Mouse (Mus musculus) activated CD4-positive, CD25-positive, alpha-beta regulatory T cell, adult 4 months (primary cell): ENCODE results near the gene Serpinf2. TPM values are rescaled to one million over a fixed set of nuclear protein-coding genes. Genes with fewer than 3 reads are reported as not detected.
A peak's percentile ranks its signal among the peaks of the same experiment; 100 is the strongest.
"Not testable (repeated sequence)": the region's sequence is repeated elsewhere in the genome, so short reads cannot be mapped to it uniquely, and the experiment has no call there.

ENCODE experiments used
- ATAC-seq: one replicate; pipeline ENCODE4 v1.8.0; 2017
- polyA plus RNA-seq, 2 experiments: library from polyadenylated mRNA; unstranded; fragments of 100-300 nt; shearing (Covaris generic); gene quantifications; one replicate each; pipeline ENCODE4 v1.2.1; 2017

Serpinf2 gene
- polyA plus RNA-seq, 2 experiments from 2014 or later: not detected

DNA sequence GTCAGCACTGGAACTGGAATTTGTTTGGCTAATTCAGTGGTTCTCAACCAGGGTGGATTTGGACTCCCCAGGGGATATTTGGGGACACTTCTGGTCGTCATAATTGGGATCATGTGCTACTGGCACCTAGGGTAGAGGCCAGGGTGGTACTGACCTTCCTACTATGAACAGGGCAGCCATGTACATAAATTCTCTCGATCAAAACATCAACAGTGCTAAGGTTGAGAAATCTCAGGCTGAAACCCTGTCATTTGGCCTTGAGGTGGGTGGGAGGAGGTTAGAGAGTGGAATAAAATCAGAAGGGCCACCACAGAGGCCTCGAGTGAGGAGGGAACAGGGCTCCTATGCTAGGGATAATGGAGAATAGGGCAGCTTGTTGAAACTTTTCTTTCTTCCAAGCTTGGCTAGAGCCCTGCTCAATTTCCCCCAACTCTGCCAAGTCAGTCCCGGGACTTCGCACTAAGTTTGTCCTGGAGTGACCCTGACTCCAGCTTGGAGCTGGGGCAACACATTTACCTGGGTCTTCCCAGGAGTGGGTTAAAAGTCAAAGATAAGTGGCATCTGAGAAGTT, 19.8 kb upstream of the Serpinf2 start:
- no peak for ATAC-seq

DNA sequence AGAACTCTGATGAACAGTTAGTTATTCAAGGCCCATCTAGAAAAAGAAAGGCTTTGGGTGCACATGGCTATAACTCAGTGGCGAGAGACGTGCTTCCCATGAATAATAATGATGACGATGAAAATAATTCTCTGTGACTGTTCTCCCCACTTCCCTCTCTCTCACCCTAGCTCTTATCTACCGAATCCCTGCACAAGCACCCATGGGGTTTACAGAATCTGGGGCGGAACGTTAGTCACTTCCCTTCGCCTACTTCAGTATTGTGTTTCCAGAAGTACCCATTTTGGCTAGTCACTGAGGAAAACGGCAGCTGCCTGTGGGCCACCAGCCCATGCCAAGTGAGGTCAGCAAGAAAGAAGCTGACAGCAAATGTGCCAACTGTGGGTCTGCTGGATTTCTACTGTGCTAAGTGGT, 19.2 kb upstream of the Serpinf2 start:
- no peak for ATAC-seq

DNA sequence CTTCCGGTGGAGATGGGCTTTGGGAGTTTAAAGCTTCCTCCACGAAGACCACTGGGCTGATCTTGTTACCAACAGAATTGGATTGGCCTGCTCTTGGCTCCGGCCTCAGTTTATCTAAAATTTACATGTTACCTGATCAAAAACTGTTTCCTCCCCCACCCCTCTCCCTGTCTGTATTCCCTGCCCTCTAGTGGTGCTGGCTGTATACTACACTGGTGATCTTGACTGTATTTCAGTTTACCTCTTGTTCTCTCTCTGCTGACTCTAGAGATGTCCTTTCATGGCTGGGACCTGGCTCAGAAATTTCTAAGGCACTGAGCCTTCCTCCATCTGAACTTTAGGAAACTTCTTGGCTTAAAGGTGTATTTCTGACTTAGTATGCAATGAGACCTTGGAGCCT, 18.8 kb upstream of the Serpinf2 start:
- no peak for ATAC-seq

DNA sequence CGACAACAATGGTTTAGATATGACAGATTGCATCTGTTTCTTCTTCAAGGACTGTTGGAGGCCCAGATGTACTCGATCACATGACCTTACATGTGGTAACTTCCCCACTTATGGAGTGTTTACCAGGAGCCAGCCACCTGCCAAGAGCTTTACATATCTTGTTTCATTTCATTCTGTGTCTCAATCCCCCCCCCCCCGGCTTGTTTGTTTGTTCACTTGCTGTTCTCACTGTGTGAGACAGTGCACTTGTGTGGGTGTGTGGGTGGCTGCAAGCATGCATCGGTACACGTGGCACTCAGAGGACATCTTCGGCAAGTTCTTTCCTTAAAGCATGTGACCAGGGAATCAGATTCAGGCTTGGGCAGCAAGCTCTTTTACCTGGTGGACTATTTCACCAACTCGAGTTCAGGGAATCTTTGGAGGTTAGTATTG, 17.1 kb upstream of the Serpinf2 start:
- no peak for ATAC-seq

DNA sequence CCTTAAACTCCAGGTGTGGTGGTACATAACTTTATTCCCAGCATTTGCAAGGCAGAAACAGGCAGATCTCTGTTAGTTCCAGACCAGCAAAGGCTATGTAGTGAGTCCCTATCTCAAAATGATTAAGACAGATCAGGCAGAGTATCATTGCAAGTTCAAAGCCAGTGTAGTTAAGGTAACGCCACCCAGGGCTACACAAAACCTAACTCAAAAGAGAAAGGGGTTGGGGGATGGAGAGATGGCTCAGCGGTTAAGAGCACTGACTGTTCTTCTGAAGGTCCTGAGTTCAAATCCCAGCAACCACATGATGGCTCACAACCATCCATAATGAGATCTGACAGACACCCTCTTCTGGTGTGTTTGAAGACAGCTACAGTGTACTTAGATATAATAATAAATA, 16.6 kb upstream of the Serpinf2 start:
- not testable (repeated sequence) for ATAC-seq

DNA sequence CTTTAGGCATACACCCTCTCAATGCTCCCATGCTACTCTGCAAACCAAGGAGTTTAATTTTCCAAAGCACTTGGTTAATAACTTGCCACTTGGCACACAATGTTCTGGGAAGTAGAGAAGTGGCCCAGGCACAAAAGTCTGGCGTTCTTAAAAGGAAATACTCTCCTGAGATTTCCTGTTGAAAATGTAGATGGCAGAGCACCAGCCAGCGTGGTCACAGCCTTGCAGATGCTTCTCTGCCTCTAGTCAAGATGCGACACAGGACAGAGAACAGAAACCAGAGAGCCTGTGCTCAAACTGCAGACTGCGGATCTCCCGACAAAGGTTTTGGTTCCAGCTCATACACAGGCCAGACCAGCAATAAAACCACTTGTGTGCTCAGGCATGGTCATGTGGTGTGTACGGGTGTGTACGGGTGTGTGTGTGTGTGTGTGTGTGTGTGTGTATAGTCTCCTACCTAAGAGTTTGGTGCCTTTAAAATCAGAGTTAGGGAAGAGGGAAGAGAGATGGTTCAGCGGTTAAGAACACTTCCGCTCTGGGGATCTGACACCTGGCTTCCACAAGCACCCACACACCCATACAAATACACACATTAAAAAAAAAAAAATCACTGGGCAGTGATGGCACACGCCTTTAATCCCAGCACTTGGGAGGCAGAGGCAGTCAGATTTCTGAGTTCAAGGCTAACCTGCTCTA, 15.8 kb upstream of the Serpinf2 start:
- ATAC-seq: no peak

DNA sequence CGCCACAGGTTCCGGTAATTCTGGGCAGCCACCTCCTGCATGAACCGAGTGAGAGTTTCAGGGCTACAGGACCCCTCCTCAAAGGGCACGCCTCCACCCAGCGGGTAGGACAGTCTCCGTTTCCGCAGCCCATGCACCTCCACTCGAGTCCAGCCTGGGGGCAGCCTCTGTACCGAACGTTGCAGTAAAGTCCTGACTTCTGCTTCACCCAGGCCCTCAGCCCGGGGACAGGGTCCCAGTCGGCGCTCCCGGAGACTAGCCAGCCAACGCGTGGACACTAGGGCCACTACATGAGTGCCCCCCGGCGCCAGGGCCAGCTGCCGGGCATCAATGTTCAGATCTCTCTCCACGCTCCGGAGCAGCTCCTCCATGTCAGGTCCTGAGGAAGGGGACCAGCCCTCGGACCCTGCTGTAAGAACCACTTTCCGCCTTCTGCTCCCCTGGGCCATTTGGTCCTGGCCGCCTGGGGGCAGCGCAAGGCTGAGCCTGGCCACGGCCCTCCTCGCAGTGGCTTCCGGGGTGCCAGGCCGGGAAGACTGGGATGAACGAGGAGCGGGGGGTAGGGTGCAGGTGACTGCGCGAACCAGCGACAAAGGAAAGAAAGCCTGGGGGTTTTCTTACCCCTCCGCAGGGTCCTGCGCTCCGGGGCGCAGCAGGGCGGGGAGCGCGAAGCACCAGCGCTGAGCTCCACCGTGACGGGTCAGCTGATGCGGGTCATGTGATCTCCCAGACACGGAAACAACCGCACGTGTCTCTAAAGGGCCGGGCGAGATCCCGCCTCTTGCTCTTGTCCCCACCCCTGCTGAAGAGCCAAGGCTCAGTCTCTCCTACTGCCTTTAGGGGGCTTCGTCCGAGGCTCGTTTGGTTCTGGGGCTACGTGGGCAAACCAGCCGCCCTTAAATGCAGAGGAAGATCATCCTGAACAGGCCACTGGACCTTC, 14.9 kb upstream of the Serpinf2 start, which contains the start of gene Wdr81:
Gene Wdr81 (minus strand): TSS at position 727 of the 940 bp plus-strand sequence.
- peak; percentile 93 for ATAC-seq

DNA sequence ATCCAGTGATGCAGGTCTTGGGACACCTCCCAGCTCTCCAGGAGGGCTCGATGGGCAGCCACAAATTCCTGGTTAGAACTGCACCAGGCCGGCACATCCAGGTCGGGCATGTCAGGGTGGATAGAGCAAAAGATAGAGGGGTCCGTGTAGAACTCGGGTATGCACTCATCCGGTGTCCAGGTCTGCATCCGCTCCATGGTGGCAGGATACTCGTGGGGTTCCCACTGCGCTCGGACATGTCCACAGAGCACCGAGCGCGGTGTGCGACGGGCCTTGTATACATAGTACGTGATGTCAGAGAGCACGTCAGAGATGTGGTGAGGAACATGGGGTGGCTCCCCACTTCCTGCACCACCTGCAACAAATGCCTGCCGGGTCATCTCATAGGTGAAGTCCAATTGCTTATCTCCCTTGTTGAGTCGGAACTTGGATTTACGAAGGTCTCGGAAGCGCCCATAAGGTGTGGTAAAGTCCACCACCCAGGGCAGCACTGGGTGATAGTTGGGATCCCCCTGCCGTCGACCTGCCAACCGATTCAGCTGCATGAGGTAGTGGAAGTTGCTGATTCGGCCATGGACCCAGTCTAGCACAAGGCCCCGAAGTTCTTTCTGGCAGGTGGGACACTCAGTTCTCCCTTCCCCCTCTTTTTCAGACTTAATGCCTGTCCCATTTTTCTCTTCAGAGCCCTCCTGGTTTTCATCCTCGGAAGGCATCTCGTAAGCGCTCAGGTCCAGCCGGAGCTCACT, 13.6 kb upstream of the Serpinf2 start:
- no peak for ATAC-seq

DNA sequence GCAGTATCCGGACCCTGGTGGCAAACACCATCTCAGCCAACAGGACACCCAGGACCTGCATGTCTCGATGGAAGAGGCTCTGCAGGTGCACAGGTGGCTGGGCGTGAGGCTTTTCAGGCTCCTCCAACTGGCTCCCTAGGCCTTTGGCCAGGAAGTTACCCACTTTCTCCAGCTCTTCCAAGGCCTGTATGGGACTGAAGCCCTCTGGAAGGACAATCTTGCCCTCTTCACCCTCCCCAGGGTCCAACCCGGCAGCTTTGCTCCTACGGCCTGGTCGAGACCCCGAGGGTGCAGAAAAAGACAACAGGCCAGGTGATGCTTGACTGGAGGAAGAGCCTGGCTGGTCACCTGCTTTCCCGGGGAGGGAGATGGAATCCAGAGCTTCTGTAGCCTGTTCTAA, 12.7 kb upstream of the Serpinf2 start:
- no peak for ATAC-seq

DNA sequence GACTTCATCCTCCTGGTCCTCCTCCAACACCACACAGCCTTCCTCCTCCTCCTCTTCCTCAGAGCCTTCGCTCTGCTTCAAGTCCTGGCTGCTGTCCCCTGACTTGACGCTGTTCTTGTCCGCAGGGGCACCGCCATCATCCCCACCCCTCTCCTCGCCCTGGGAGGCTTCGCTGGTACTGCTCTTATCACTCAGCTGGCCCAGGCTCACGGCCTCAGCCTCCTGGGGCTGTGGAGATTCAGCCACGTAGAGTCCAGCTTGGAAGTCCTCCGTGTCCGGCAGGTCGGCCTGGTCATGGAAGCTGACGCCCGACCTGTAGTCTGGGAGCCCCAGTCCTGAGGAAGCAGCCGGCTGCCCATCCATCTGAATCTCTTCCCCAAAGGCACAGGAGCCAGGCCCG, 11.5 kb upstream of the Serpinf2 start:
- ATAC-seq: no peak

DNA sequence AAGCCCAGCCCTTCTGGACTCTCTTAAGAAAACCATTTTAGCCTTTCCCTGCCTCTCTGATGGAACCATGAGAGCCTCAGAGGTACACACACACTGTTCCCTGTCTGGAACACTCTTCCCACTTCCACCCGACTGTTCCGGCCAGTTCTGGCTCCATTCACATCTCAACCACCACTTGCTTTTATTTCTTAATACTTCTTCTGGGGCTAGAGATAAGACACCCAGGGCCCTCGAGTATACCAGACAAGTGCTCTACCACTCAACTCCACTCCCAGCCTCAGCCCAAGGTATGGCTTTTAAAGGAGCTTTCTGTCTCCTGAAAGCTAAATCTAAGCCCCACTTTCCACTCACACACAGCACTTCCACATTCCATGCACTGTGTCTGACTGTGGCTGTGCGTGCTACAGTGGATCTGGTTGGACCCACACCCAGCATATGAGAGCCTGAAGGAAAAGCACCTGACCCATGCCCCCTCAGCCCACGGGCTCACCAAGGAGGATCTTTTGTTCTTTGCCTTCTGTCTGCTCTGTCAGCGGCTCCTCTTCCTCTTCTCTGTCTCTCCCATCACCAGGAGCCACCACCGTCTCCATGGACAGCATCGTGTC, 11.0 kb upstream of the Serpinf2 start:
- ATAC-seq: no peak

DNA sequence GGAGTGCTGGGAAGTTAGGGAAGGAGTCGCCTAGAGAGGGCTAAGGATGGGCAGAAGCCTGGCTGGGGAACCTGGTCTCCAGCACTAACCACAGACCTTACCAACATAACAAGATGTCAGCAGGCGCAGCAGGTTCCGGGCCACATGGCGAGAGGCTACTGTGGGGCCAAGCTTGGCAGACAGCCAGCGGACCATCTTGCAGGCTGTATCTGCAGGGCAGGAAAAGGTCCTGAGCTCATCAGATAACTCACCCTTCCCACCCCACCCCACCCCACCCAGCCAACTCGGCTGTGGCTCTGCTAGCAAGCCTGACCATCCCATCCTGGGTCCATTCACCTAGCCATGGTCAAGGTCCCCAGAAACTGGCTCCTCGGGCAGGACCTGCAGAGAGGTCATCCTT, 10.3 kb upstream of the Serpinf2 start:
- ATAC-seq: no peak

DNA sequence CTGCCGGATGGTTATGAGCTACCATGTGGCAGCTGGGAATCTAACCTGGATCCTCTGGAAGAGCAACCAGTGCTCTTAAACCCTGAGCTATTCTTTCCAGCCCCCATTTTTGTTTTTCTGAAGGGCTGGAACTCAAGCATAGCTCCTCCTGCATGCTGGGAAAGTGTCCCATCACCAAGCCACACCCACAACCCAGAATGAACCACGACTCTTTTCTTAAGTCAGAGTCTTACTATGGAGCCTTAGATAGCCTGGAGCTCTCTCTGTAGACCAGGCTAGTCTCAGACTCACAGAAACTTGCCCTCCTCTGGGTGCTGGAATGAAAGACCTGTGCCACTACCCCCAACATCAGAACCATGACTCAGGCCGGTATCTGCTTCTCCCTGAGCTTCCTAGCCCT, 9.2 kb upstream of the Serpinf2 start:
- no peak for ATAC-seq

DNA sequence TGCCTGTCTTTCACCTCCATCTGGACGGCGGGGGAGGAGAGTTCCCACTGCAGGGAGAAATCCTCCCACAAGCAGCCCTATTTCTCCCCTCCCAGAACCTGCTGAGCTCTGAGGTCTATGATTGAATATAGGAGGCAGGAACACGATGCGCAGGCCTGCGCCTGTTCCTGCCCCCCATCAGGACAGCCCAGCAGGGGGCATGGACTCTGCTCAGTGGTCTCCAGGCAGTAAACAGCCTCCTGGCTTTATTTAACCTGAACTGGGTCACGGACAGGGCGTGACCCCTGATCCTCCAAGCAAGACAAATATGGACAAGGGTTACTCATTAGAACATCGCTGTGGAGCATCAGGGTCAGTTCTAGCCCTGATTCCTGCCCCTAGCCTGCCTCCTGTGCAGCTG, 4.3 kb upstream of the Serpinf2 start:
- no peak for ATAC-seq

DNA sequence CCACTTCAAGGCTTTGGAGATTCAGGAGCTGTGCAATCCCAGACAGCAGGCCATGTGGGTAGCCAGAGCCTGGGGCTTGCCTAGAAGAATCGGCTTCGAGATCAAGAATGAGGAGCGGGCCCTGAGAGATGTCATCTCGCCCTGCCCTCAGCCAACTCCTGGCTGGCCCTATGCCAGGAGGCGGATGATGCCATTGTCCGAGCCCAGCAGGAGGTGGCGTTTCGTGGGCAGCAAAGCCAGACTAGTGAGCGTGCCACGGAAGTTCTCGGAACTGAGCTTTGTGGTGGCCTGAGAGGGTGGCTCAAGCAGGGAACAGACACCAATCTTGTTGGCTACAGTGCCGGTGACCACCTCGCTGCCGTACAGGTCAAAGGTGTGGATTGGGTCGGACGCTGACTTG, 2.2 kb upstream of the Serpinf2 start:
- no peak for ATAC-seq

DNA sequence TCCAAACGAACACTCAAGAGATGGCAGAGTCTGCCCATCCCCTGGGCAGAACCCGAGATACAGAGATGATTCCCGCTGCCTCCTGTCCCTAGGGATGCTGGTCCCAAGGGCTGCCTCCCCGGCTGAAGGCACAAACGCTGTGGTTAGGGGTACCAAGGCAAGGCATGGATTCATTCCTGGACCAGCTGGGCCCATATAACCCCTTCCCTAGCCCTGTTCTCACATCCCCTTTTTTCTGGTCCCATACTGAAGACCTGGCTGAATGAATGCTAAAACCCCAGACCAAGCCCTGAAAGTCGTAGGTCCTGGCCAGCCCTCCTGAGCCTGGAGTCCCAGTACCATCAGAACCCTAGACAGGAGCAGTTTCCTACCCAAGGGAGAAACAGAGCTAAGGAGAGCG, 1.6 kb upstream of the Serpinf2 start:
- no peak for ATAC-seq

DNA sequence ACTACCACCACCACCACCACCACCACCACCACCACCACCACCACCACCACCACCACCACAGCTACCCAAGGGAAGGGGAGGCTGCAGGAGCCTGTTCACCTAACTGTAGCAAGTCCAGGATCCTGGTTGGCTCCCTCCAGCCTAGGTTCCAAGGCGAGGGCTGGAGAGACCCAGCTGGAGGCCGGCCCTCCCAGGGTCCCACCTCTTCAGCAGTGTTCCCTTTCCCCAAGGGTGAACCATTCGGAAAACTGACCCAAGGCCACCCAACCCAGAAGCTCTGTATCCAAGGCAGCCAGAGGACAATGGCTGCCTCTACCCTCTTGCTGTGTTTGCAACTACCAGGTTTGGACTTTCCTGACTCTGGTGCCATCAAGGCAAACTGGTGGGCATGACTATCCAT, 560 bp upstream of the Serpinf2 start:
- no peak for ATAC-seq

DNA sequence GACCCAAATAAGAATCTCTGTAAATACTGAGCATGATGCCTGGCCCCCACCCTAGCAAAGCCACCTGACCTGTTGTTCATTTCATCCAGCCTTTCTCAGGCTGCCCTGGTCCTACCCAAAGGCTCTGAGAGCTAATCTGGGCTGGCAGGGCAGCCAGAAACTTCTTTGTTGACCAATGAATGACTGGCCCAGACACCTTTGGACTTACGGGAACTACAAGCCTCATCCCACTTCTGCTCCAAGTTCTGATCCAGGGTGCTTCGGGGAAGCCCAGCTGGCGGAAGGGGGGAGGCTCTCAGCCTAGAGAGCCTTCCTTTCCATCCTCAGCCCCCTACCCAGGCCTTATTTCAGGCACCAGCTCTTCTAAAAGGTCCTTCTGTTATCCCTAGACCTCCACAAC, 587 bp downstream of the Serpinf2 start:
- ATAC-seq: no peak

DNA sequence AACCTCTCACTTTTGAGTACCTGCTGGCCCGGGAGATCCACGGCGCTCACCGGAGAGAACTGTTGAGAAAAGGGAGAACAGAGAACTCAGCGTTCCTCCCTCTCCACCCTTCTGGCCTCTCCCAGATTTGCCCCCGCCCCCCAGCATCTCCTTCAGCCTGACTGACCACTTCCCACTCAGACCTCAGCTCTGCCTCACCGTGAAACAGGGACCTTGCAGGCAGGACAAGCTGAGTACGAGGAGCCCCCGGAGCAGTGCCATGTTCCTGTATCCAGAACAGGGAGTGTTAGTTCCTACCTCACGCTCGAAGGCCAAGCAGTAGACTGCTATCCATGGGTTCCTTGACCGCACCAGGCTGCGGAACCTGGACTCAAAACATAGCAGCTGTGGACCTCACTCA, 1.2 kb downstream of the Serpinf2 start:
- ATAC-seq: no peak

DNA sequence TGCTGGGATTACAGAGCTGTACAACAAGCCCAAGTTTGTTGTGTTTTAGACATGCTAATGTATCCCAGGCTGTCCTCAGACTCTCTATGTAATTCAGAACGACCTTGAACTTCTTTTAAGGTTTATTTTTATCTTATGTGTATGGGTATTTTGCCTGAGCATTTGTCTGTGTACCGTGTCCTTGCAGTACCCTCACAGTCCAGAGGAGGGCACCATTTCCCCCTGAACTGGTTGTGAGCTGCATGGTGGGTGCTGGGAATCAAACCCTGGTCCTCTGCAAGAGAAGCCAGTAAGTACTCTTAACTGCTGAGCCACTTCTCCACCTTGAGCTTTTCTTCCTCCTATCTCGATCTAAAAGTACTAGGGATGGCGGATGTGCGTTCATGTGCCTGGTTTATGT, 5.3 kb downstream of the Serpinf2 start:
- no peak for ATAC-seq

DNA sequence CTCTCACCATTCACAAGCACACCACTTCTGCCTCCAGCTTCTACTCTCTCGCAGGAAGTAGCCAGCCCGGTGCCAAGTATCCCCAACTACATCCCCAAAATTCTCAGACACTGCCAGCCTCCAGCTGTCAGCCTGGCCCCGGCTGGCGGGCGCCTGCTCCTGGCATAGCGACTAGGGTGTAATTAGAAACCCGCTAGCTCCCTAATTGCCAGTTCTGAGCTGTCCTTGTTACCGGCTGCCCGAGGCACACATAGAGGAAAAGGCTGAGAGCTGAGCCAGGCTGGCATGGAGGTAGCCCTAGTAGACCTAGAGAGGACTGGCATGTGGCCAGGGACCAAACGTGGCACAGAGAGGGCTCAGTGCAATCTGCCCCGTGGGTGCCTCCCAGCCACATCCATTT, 8.1 kb downstream of the Serpinf2 start:
- ATAC-seq: no peak

DNA sequence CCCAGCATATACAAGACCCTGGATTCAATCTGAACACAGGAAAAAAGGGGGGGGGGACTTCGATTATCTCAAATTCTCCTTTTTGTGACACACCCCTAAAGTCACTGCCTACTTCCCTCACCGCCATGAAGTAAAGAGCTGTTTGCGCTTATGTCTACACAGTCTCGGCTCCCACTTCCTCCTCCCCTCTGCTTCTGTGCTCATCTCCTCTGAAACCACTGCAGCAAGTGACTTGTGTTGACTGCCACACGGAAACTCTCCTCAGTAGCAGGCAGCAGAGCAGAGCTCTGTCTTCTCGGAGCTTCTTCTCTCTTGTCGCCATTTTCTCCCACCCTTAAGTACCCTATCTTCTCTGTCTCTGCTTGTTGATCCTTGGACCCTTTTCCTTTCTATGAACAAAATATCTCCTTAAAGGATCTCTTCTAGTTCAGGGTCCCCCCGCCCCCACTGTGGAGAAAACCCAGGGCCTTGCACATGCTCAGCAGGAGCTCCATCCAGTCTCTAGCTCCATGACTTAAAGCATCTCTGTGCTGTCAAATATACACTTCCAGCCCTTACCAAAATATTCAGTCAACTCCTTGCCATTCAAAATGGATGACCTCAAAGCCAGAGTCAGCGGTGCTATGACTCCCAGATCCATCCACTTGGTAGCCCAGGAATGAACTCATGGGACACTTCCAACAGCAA, 10.2 kb downstream of the Serpinf2 start:
- peak; percentile 72 for ATAC-seq
